Mouse (Mus musculus): Measurements from ENCODE around the gene H2-Ob.

H2-Ob gene

DNA sequence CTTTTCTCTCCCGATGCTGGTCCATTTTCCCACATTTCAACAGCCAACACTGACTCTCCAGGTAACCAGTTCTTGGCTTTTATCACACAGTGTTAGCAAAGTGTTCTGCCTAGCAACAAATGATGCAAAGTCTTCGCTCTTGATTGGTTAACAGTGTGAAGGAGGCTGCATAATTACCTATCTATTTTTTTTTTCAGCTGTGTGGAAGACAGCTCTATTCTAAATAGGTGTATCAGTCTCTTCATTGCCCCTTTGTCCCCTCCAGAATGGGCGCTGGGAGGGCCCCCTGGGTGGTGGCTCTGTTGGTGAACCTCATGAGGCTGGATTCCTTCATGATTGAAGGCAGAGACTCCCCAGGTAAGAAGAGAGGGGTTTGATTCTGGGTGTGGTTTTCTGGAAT, at the start of gene H2-Ob:
TSS of gene H2-Ob (plus strand) at position 198 of the 400 bp plus-strand sequence.
- DNase-seq (ENCODE audit: low read depth in 2 of 2, low spot score in 2 of 2): peak; percentile 57 to 76

GRCm38 (mm10) chr17:34188986-34189385, 49.7 kb upstream of the H2-Ob start:
- DNase-seq (ENCODE audit: low read depth in 2 of 2, low spot score in 2 of 2): no peak

- DNase-seq (ENCODE audit: low read depth in 2 of 2, low spot score in 2 of 2): no peak
Measured at GRCm38 (mm10) chr17:34192852-34193251, 45.9 kb upstream of the H2-Ob start.

- no peak for DNase-seq (ENCODE audit: low read depth in 2 of 2, low spot score in 2 of 2)
Measured at GRCm38 (mm10) chr17:34193468-34193867, 45.2 kb upstream of the H2-Ob start.

- DNase-seq (ENCODE audit: low read depth in 2 of 2, low spot score in 2 of 2): no peak
Measured at GRCm38 (mm10) chr17:34194723-34195122, 44.0 kb upstream of the H2-Ob start.

GRCm38 (mm10) chr17:34196491-34196890, 42.2 kb upstream of the H2-Ob start:
- DNase-seq (ENCODE audit: low read depth in 2 of 2, low spot score in 2 of 2): peak; percentile 70 to 73

DNA sequence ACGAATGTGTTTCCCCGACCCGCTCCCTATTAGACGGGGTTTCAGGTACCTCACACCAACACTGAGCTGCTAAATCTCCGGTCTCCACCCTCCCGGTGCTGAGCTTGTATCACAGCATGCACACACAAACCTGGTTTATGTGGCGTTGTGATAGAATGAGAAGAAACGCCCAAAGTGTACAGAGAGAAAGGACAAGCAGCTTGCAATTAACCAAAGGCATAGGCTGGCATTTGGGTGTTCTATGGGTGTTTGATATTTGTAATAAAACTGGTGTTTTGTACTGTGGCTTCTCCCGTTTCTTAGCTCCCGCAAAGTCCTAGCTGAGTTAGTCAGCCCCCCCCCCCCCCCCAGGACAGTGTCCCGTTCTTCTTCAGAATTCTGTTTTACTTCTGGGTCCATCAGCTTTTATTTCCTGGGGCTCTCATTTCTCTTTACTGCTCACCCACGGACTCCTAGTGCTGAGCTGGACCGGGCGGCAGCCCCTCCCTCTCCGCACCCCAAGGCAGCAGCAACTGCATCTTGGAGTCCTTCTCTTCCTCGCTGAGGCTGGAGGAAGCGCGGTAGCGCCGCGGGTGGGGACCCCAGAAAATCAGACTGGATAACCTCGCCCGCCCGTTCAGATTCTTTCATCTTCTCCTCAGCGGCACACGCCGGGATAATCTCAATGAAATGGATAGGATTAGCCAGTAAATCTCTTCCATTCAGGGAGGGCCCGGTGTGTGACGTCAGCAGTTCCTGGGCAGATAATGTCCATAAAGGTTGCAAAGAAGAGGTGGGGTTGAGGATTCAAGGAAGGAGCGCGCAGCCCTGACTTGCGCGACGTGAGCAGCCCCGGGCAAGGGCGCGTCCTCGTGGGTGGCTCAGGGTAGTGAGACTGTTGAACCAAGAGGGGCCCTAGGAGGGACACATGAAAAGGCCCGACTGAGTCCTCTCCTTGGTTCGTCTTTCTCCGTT, 41.5 kb upstream of the H2-Ob start, which contains the start of gene Psmb8:
TSS of gene Psmb8 (plus strand) at position 781 of the 954 bp plus-strand sequence.
- peak; percentile 74 to 85 for DNase-seq (ENCODE audit: low read depth in 2 of 2, low spot score in 2 of 2)

GRCm38 (mm10) chr17:34197904-34198520, 40.7 kb upstream of the H2-Ob start:
- DNase-seq (ENCODE audit: low read depth in 2 of 2, low spot score in 2 of 2): peak in 1 of 2 experiments; percentile 72

- no peak for DNase-seq (ENCODE audit: low read depth in 2 of 2, low spot score in 2 of 2)
Measured at GRCm38 (mm10) chr17:34198521-34198912, 40.2 kb upstream of the H2-Ob start.

- DNase-seq (ENCODE audit: low read depth in 2 of 2, low spot score in 2 of 2): no peak
Measured at GRCm38 (mm10) chr17:34199050-34199619, 39.6 kb upstream of the H2-Ob start.

DNA sequence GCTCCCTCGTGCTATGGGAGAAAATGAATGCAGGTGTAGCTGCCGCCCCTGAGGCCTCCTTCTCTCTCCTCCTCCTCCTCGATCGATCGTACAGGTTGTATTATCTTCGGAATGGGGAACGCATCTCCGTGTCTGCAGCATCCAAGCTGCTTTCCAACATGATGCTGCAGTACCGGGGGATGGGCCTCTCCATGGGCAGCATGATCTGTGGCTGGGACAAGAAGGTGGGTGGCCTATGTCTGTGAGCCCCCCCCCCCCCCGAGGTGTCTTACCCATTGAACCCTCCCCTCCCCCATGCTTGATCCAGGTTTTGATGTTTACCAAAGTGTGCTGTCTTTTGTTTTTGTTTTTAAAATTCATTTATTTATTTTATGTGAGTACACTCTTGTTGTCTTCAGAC, 38.7 kb upstream of the H2-Ob start:
- DNase-seq (ENCODE audit: low read depth in 2 of 2, low spot score in 2 of 2): no peak

DNA sequence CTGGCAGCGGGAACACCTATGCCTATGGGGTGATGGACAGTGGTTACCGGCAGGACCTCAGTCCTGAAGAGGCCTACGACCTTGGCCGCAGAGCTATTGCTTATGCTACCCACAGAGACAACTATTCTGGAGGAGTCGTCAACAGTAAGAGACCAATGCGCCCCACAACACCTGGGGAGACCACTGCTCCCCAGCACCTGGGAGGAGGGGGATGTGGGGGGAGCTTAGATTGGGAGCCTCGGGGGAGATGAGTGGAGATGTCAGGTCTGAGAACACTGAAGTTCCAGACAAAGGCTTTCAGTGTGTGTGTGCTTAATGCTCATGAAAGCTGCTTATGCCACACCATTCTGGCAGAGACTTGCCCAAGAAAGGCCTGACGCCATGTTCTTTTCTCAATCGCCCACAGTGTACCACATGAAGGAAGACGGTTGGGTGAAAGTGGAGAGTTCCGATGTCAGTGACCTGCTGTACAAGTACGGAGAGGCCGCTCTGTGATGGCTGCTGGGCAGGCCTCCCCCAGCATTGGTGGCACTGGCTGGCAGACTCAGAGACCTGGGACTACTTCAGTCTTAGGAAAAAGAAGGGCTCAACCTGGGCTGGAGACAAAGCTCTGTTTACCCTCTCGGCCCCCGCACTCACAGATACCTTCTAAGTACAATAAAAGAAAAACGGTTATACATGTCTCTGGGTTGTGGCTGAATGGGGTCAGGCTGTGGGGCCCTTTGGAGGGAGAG, 37.8 kb upstream of the H2-Ob start:
- DNase-seq (ENCODE audit: low read depth in 2 of 2, low spot score in 2 of 2): no peak

- DNase-seq (ENCODE audit: low read depth in 2 of 2, low spot score in 2 of 2): no peak
Measured at GRCm38 (mm10) chr17:34201506-34202055, 37.1 kb upstream of the H2-Ob start.

GRCm38 (mm10) chr17:34202760-34203442, 35.8 kb upstream of the H2-Ob start:
- no peak for DNase-seq (ENCODE audit: low read depth in 2 of 2, low spot score in 2 of 2)

DNA sequence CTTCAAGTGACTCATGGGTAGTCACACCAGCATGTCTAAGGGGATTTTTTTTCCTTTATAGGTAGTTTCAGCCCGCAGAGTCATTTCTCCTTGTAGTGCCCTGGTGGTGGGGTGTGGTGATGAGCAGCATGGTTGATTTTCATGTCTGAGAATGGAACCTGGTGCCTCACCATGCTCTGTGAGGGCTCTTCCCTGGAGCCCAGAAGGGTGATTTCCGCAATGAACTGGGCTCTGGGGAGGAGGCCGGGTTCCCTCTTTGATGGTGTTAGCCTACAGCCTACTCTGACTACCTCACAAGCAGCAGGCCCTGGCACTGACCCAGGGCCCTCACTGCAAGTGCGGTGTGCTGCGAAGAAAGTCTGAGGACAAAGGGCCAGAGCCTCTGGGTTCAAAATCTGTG, 35.3 kb upstream of the H2-Ob start, which contains the start of gene Tap2:
TSS of gene Tap2 (plus strand) at position 84 of the 400 bp plus-strand sequence.
- DNase-seq (ENCODE audit: low read depth in 2 of 2, low spot score in 2 of 2): no peak

- DNase-seq (ENCODE audit: low read depth in 2 of 2, low spot score in 2 of 2): peak; percentile 91 to 93
Measured at GRCm38 (mm10) chr17:34204303-34205010, 34.2 kb upstream of the H2-Ob start.

- peak in 1 of 2 experiments; percentile 16 for DNase-seq (ENCODE audit: low read depth in 2 of 2, low spot score in 2 of 2)
Measured at GRCm38 (mm10) chr17:34205021-34205745, 33.5 kb upstream of the H2-Ob start.

DNA sequence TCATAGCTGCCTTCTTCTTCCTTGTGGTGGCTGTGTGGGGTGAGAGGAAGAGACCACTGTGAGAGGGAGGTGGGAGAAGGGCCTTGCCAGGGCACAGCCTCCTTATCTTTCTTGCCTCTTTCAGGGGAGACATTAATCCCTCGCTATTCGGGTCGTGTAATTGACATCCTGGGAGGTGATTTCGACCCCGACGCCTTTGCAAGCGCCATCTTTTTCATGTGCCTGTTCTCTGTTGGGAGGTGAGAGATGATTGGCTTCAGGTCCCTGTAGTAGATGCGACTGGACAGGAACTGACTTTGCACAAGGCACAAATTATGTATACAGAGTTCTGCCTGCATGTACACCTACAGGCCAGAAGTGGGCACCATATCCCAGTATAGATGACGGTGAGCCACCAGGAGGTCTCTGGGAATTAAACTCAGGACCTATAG, 32.9 kb upstream of the H2-Ob start:
- DNase-seq (ENCODE audit: low read depth in 2 of 2, low spot score in 2 of 2): peak in 1 of 2 experiments; percentile 42

DNA sequence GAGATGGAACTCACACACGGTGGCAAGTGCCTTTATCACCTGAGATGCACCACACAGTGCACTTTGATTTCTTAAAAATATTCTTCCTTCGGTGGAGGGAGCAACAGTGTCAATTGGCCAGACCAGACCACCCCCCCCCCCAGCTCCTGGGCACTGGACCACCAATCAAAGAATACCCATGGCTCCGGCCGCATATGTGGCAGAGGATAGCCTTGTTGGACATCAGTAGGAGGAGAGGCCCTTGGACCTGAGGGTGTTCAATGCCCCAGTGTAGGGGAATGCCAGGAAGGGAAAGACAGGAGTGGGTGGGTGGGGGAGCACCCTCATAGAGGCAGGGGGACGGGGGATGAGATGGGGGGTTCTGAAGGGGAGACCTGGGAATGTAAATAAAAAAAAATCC, 32.0 kb upstream of the H2-Ob start:
- DNase-seq (ENCODE audit: low read depth in 2 of 2, low spot score in 2 of 2): no peak
